In the genomic region with DNA sequence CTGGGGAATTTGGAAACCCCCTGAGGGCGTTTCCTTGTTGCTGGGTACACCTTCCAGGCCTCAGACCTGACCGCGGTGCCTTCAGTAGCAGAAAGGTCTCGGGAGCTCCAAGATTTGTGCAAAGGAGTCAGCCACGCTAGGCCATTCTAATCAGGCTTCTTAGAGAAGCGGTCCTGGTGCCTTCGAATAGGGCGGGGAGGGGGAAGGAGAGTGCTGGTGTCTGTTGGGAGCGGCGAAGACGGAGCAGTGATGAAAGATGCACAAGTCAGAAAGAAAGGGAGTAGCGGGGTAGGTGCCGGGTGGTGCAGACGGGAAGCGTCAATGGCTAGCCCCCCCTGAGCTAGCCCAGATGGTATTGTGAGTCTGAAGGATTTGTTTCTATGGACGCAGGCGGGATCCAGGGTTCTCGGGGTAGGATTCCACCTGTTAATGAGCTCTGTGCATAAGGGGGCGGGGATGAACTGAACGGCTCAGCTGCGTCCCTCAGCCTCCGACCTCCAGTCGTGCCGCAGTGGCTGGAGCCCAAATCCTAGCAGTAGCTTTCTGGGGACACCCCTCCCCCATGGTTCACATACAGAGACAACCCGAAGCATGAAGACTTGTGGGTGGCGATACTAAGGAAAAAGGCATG, we compare ENCODE assay signal across 10 mouse cellular contexts. TPM values are rescaled to one million over a fixed set of nuclear protein-coding genes. Genes with fewer than 3 reads are reported as not detected.
DNase-seq lines count a peak whose midpoint lies in the region; ATAC-seq lines count a peak whose summit lies in the region.
"Had no signal": no experiment of that assay in that cellular context is flagged by ENCODE, and none has a peak within 500 bp of the region (broad histone marks: within the 10 kb centered on the region; RNA-seq: fewer than 3 reads in every experiment).

No protein-coding gene starts in this region.

- WGBS in heart, embryonic 10.5 days, result under 1% methylated on average over 26 of the region's 26 CpGs
- under 1% methylated on average over 26 of the region's 26 CpGs for WGBS in hindbrain, embryonic 14.5 days
- under 1% methylated on average over 26 of the region's 26 CpGs for WGBS in neural tube, embryonic 12.5 days

- peak overlapping the region; percentile 78 for H3K4me2 ChIP-seq in hindbrain, embryonic 14.5 days (replicated peaks)
- H3K4me2 ChIP-seq in neural tube, embryonic 12.5 days (replicated peaks), result peak overlapping the region; percentile 53

- no peak overlapping the region for H3K27ac ChIP-seq in heart, embryonic 10.5 days
- peak overlapping the region; percentile 97 for H3K27ac ChIP-seq in hindbrain, embryonic 14.5 days
- H3K27ac ChIP-seq in neural tube, embryonic 12.5 days, result peak overlapping the region; percentile 65

- no peaks in the 10 kb centered on the region for H3K36me3 ChIP-seq in heart, embryonic 10.5 days
- H3K36me3 ChIP-seq in hindbrain, embryonic 14.5 days (replicated peaks; ENCODE audit: control insufficient read depth, insufficient read depth), result 0 out of 2 replicates have a peak, but pooled peaks cover 6% of the 10 kb centered on the region
- no peaks in the 10 kb centered on the region for H3K36me3 ChIP-seq in neural tube, embryonic 12.5 days

- peaks cover 8% of the 10 kb centered on the region for H3K4me1 ChIP-seq in heart, embryonic 10.5 days
- no peaks in the 10 kb centered on the region; the same call in 1 of the 2 replicates for H3K4me1 ChIP-seq in hindbrain, embryonic 14.5 days (replicated peaks; ENCODE audit: control insufficient read depth, insufficient read depth, low read length)
- 0 out of 2 replicates have a peak, but pooled peaks cover 5% of the 10 kb centered on the region for H3K4me1 ChIP-seq in neural tube, embryonic 12.5 days

- peak; percentile 79 for ATAC-seq in hindbrain, embryonic 14.5 days (ENCODE audit: low FRiP score)
- ATAC-seq in neural tube, embryonic 12.5 days (ENCODE audit: low FRiP score, low read depth), result peak; percentile 67
- ATAC-seq in megakaryocyte-erythroid progenitor cell, adult 5-6 weeks (replicated peaks; ENCODE audit: low FRiP score, low TSS enrichment, poor library complexity, severe bottlenecking), result no peak

- DNase-seq in heart, embryonic 10.5 days (ENCODE audit: low spot score), result no peak
- no peak for DNase-seq in heart, postnatal 4 days
- peak; percentile 63 for DNase-seq in embryo, embryonic 11 days
- DNase-seq in hindbrain, embryonic 14.5 days (ENCODE audit: low spot score), result peak; percentile 62
- DNase-seq in urinary bladder, postnatal 14 days (ENCODE audit: low spot score), result no peak
- DNase-seq in gastrocnemius, postnatal 4 days (ENCODE audit: low spot score in 2 of 2), result no peak
- DNase-seq: kidney, postnatal 10 days; lung, postnatal 10 days had no signal

- H3K9me3 ChIP-seq in heart, embryonic 10.5 days, result no peaks in the 10 kb centered on the region
- no peaks in the 10 kb centered on the region for H3K9me3 ChIP-seq in hindbrain, embryonic 14.5 days (ENCODE audit: control insufficient read depth, low read length)
- H3K9me3 ChIP-seq in neural tube, embryonic 12.5 days, result no peaks in the 10 kb centered on the region

- peaks cover 86% of the 10 kb centered on the region for H3K27me3 ChIP-seq in heart, embryonic 10.5 days (ENCODE audit: insufficient read depth, poor library complexity, severe bottlenecking)
- H3K27me3 ChIP-seq in hindbrain, embryonic 14.5 days (ENCODE audit: control insufficient read depth, insufficient read depth, low read length), result peaks cover 51% of the 10 kb centered on the region
- peaks cover 67% of the 10 kb centered on the region for H3K27me3 ChIP-seq in neural tube, embryonic 12.5 days (replicated peaks)

- peak overlapping the region; percentile 78 for H3K9ac ChIP-seq in hindbrain, embryonic 14.5 days
- peak overlapping the region; percentile 66 for H3K9ac ChIP-seq in neural tube, embryonic 12.5 days

- peak overlapping the region; percentile 24 for H3K4me3 ChIP-seq in heart, embryonic 10.5 days
- H3K4me3 ChIP-seq in hindbrain, embryonic 14.5 days (replicated peaks; ENCODE audit: low read length), result peak overlapping the region; percentile 49
- peak overlapping the region; percentile 23 for H3K4me3 ChIP-seq in neural tube, embryonic 12.5 days

RNA-seq across cellular contexts. Expression of gene Slc17a6, which starts 5.3 kb away (rescaled TPM):
- polyA plus RNA-seq in heart, embryonic 10.5 days (2016; fragmentation: Nextera tagmentation; extraction: Ambion mirVana), result not detected in 2 replicates
- total RNA-seq in heart, postnatal 4 days (2021), result not detected
- polyA plus RNA-seq in hindbrain, embryonic 14.5 days (2014; fragmentation: Nextera tagmentation; extraction: Ambion mirVana), result 111 and 133 TPM in 2 replicates
- 49.9 and 52.7 TPM in 2 replicates for polyA plus RNA-seq in neural tube, embryonic 12.5 days (2016; fragmentation: Nextera tagmentation; extraction: Ambion mirVana)
- total RNA-seq in megakaryocyte-erythroid progenitor cell, adult 5-6 weeks (2014; fragmentation: Nextera tagmentation), result not detected in 2 replicates
- not detected in 2 replicates for total RNA-seq in megakaryocyte-erythroid progenitor cell, adult 5-6 weeks (2017)
- total RNA-seq in gastrocnemius, postnatal 4 days (2021), result not detected

Comparison
In these comparisons a context has a peak if more than half of its experiments do, and no peak if none do; other contexts are left out.
1. DNase-seq: peak in embryo, embryonic 11 days (single experiment) and hindbrain, embryonic 14.5 days (single experiment); none in heart, embryonic 10.5 days (single experiment), heart, postnatal 4 days (single experiment), urinary bladder, postnatal 14 days (single experiment) and gastrocnemius, postnatal 4 days (0 of 2).
2. Peak in every context shown above with its lines, with median percentiles within 50 percentile points of each other: H3K4me3 ChIP-seq.